Mouse (Mus musculus): ENCODE results near the gene Gnat1.

DNA sequence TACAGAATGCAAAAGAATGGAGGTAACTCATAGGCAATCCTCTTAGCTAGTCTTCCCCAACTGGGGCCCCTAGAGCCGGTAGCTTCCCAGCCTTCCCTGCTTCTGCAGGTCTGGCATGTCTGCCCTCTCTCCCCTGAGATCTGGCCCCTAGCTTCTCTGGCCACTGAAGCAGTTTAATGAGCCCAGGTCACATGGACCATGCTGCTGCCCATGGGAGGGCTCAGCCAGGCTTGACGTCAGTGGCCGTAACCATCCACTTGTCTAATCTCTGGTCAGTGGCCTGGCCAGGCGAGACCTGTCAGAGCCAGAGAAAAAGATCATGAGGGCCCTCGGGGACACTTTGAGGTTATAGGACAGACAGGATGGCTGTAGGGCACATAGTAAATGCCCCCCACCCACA, 9.3 kb downstream of the Gnat1 start:
- TF ChIP-seq ZNF384 (IDR thresholded peaks at IDR 0.05; ENCODE audit: low read depth, low read length) (no peak), ZC3H11A (IDR thresholded peaks at IDR 0.05; ENCODE audit: borderline replicate concordance, low read depth, low read length) (no peak), CHD2 (IDR thresholded peaks at IDR 0.05; ENCODE audit: low read depth, low read length) (no peak), MAFK (IDR thresholded peaks at IDR 0.05; ENCODE audit: insufficient read depth, low read depth, low read length) (no peak)

All from ES-E14 (cell line).